Mouse (Mus musculus) megakaryocyte progenitor cell, adult 5-6 weeks (primary cell): ENCODE measurements around the gene Spsb2. TPM values are rescaled to one million over a fixed set of nuclear protein-coding genes. Genes with fewer than 3 reads are reported as not detected.
A peak's percentile ranks its signal among the peaks of the same experiment; 100 is the strongest.
"Not testable (repeated sequence)": the region's sequence is repeated elsewhere in the genome, so short reads cannot be mapped to it uniquely, and the experiment has no call there.

Experiments
- ATAC-seq: replicated peaks from 2 replicates; pipeline ENCODE4 v1.8.0; 2016; ENCODE audit warnings: mild to moderate bottlenecking, moderate TSS enrichment, inconsistent platforms; ENCODE audit not compliant: poor library complexity
- total RNA-seq, 2 experiments: library from RNA; stranded (forward) in 1 of 2; stranded (reverse) in 1 of 2; fragments of 157-497, 149-512 nt in 1 of 2; fragments of 200-1000 nt in 1 of 2; gene quantifications; 2 replicates each; pipeline versions ENCODE4 v1.2.3 to v1.2.4; 2015 to 2017

The Spsb2 gene
- total RNA-seq, 2 experiments from 2014 or later = 1.6 to 9.0 TPM

DNA sequence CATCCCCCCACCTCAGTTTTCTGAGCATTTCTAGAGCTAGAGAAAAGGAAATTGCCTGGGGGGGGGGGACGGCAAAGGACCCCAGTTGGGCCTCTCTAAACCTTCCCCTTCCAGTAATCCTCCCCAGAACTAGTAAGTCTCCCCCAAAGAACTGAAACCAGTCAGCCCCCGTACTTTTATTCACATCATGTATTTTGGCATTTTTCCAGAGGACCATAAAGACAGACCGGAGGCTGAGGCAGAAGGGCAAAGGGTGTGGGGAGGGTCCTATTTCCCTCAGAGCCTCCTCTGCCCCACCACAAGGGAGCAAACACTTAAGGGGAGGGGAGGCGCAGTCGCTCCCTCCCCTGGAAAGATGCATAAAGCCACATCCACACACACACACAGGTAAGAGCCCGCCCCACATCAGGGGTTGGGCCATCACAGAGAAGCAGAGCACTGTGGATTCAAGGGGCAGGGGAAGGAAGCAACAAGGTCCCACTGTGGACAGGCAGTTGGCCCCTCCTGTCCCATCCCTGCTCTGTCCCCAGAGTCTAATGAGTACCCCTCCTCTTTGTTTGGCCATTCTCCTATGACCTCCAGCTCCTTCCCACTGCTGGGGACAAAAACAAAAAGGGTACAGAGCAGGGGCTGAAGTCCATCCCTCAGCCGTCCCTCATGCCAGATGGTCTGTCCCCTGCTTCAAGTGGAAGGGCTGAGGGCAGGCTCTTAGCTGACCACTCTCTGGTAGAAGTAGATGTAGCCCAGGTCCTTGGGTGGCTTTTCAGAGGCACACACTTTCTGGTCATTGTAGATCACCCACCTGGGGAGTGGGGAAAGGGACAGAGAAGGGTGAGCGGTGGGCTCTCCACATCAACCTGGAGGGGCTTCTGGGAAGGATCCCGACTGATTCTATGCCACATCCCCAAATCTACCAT lies 6.7 kb downstream of the Spsb2 start:
- no peak for ATAC-seq

DNA sequence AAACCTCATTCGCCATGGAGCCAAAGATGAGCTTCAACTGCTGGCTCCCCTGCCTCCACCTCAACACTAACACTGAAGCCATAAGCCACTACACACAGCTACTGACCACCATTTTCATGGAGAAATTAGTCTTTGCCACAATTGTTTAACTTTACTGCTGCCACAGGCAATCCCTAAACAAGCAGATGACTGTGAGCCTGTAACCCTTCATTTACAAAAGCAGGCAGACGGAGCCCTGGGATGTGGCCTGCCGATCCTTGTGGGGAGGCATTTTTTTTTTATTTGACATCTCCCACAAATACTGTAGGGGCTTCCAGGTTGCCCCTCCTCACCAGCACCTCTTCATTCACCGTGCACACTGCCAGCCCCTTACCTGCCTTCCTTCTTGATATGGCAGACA lies 8.2 kb downstream of the Spsb2 start:
- no peak for ATAC-seq

DNA sequence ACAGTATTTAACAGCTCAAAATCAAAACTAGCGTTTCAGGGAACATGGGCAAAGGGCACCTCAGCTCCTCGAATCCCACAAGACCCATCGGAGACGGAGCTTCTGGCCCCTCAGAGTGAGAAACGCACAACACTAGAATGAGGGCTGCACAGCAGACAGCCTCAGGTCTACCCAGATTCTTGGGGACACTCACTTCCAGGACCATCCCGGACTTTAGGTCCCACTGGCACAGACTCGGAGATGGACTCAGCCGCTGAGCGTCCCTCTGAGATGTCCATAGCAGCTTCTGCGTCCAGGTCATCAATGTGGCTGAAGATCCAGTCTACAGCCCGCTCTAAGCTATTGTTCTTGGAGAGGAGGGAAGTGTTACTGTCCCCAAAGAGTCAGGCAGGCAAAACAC lies 8.7 kb downstream of the Spsb2 start:
- ATAC-seq = no peak

DNA sequence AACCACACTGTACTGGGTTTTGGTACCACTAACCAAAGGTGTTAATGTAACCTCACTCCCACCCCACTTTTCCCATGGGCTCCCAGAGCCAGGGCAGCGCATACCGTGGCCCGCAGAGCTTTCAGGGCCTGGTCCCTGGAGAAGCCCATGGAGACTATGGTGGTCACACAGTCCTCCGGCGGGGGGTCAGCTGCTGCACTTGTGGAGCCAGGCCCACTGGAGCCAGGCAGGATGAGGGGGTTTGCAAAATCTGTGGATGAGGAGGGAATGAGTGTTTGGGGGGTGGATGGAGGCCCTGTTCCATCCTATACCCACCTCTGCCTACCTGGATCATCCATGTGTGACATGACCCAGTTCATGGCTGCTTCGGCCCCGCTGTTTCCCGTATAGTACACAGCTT lies 9.1 kb downstream of the Spsb2 start:
- no peak for ATAC-seq

DNA sequence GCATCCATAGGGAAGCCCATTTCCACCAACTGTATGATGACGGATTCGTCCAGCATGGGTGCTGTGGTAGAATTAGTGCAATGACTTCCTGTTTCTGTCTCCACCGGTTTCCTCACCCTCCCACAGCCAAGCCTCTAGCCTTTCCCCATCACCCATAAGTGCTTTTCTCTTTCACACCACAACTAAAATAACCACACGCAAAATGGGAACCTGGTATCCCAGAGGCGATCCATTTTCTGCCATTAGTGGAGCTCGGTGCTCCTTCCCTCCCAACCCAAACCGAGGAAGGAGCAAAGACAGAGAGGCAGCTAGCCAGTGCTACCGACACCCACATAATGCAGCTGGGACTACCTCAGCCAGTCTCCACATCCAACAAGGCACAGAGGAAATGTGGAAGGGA lies 9.5 kb downstream of the Spsb2 start:
- ATAC-seq = peak; percentile 64

DNA sequence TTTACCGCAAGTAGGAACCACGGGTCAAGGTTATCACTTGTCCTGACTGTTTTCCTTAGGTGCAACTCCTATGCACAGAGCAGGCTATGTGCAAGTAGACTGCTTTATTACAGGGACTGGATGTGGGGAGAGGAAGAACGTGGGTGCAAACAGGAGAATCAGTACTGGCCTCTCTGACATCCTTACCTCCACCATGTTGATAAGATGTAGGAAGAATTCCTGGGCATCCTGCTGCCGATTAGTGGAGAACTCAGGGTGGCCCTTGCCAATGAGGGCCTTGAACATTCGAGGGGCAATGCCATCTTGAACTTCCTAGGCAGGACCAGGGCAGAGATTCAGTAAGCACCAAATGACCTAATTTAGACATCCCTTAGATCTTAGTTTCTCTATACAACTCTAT lies 12.4 kb downstream of the Spsb2 start:
- no peak for ATAC-seq

DNA sequence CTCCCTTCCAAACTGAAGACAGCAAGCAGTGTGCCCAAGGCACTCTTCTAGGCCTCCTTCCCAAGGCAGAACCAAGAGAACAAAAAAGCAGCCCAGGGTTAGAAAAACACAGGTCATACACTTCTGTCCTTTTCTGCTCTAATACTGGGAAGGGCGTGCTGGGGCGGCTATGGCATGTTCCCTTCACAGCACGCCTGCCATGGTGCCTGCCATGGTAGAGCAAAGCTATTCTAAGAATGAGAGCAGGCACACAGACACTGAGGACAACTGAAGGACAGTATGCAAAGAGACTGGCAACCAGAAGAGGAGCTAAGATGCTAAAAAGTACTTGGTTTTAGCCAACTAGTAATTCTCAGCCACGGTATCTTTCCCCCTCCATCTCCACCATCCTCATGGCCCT lies 13.6 kb downstream of the Spsb2 start:
- ATAC-seq = no peak

DNA sequence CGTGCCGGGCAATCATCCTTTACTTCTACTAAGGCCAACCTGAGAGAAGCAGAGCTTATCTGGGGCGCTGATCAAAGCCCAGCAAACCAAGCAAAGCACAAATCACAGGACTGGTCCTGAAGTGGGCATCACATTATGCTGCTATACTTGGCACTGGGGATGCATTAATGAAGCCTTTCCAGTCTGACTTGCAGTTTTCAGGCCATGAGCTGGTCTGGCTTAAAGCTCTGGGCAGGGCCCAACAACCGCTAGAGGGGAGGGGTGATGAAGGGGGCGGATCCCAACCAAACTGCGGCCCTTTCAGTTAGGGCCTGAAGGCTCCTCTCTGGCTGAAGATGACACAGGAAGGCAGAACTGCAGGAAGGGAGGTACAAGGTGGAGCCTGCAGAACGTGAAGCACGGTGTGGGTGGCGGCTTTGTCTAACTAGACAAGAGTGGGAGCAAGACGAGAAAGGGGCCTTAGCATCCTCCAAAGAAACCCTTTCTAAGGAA lies 19.7 kb downstream of the Spsb2 start:
- ATAC-seq = peak; percentile 32

DNA sequence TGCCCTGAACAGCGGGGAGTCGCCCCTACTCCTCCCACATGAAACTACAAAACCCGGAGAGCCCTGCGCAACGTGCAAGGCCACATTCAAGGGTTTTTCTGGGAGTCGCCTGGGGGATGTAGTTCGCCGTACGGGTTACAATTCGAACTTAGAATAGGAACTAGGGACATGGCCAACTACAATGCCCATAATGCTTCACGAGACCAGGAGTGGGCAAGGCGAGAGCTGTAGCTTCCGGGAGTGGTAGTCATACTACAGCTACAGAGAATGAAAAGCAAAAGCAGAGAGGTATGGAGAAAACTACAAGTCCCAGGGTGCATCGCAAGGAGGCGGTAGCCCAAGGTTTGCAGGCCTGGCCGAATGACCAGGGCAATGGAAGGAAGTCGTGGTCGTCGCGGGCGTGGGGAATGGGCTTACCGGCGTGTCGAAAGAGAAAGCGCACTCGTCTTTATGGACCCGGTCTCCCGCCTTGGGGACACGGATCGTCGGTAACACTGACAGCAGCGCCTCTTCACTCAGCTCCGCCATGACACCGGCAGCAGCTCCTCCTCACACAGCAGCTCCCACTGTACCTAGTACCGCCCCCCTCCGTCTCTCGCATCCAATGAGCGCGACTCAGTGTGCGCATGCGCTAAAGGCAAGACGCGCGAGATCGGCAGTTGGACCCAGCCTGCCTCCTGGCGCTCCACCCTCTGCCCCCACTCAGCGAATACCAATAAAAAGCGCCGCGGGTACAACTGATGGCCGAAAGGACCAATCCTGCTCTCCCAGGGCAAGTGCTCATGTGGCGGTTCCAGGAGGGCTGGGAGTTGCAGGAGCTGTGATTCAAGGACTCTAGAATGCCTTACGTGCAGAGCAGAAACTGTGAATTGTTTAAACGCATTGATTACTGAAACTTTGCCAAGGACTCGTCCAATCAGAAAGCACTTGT lies 20.7 kb downstream of the Spsb2 start, which contains the start of the genes Usp5 and Cdca3:
TSS of gene Usp5 (minus strand) at position 617 of the 931 bp plus-strand sequence.
TSS of gene Cdca3 (plus strand) at position 680 of the 931 bp plus-strand sequence.
- peak; percentile 74 for ATAC-seq

DNA sequence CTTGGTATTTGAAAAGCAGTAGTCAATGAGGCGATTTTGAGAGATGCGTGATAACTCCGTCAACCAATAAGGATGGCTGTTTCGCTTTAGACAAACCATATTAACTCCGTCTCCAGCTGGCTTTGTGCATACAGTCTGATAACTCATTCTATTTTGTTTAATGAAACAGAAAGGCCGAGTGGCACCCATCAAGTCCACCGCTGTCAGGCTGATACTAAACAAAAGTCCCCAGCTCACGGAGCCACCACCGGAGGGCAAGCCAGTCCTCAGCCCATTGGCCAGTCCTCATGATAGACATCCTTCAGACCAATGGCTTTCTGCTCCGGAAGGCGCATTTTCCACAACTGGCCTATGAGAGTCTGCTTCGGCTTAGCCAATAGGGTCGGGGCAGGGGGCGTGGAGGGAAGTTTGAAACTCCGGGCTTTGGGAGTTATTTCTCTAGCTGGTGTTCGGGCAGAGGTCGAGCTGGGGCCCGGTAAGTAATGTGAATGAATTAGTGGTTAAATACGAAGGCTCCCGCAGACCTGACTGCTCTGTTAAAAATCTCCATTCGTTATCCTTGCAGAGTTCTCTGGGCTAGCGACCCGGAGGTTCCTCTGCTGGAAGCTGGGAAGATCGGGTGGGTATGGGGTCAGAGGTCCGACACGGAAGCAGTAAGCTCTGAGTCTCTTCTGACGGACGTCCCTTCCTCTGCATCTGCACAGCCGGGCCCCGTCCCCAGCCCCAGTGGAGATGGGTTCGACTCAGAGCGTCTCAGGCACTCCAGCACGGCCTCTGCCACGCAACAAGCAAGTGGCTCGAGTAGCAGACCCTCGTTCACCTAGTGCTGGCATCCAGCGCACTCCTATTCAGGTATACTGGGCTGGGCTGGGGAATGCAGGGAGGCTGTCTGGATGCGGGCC lies 21.6 kb downstream of the Spsb2 start:
- peak; percentile 59 for ATAC-seq

DNA sequence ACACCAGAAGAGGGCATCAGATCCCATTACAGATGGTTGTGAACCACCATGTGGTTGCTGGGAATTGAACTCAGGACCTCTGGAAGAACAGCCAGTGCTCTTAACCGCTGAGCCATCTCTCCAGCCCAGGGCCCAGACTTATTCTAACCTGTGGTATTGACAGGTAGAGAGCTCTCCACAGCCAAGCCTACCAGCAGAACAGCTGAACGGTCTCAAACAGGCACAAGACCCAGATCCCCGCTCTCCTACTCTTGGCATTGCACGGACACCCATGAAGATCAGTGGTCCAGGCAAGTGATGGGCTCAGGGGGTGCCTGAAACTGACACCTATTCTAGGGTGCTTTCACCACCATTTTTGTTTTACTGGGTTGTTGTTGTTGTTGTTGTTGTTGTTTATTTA lies 22.7 kb downstream of the Spsb2 start:
- ATAC-seq = not testable (repeated sequence)

DNA sequence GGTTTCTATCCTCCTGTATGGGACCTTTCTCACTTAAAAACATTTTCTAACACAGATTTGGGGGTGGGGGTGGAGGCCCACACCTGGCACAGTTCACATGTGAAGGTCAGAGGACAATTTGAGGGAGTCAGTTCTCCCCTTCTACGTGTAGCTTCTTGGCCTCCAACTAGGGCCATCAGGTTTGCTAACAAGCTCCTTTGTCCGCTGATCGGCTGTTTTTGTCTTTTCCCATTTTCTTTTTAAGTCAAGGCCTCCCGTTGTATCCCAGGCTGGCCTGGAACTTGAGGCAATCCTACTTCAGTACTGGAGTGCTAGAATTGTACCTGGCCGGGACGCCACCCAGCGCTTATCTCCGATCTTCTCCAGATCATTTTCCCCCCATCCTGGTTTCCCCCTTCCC lies 23.2 kb downstream of the Spsb2 start:
- ATAC-seq = no peak

DNA sequence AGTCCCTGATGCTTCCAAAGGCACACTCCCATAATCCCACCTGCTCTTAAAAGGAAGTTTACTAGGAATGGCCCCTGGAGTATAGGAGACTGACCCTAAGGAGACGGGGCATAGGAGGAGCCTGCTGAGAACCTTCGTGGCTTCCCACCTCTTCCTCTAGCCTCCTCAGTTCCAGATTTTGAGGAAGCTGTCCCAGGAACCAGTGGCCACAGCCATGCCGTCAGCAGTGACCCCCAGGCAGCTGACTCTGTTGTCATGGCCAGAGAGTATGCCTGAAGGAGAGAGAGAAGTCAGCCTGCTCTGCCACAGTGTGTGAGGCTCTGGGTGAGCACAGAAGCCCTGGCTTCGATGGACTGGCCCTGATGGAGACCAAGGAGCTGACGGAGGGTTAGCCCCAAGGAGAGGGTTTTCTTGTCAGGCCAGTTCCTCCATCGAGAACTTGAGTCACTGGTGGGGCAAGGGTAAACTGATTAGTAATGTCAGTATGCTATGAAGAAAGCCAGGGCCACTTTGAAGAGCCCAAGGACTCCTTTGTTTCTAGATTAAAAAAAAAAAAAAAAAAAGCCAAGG lies 26.1 kb downstream of the Spsb2 start:
- ATAC-seq = no peak

DNA sequence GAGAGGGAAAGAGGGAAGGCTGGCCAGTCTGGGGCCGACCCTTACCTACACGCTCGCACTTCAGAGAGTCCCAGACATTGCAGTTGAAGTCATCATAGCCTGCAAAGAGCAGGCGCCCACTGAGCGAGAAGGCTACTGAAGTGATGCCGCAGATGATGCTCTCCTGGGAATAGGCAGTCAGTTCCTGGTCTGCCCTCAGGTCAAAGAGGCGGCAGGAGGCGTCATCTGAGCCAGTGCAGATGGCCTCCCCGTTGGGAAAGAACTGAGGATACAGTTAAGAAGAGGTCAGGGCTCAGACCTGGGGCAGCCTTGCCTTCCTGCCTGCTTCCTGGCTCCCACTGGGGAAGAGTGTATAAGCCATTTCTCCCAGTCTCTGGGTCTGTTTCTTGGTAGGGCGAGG lies 27.1 kb downstream of the Spsb2 start:
- ATAC-seq = no peak

DNA sequence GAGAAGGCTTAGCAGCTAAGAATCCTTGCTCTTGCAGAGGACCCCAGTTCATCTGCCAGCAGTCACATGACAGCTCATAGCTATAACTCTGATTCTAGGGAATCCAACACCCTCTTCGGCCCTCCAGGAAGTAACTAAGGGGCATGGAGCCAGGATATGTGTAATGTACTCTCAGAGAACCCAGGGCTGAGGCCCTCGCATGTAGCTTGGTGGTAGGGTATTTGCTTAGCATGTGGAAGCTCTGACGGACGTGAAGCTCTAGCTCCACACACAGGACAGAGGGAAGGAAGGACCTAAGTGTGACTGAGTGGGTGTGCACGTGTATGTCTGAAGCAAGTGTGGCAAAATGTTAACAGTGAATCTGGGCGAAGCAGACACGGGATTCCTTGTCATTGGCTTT lies 27.9 kb downstream of the Spsb2 start:
- ATAC-seq = no peak

DNA sequence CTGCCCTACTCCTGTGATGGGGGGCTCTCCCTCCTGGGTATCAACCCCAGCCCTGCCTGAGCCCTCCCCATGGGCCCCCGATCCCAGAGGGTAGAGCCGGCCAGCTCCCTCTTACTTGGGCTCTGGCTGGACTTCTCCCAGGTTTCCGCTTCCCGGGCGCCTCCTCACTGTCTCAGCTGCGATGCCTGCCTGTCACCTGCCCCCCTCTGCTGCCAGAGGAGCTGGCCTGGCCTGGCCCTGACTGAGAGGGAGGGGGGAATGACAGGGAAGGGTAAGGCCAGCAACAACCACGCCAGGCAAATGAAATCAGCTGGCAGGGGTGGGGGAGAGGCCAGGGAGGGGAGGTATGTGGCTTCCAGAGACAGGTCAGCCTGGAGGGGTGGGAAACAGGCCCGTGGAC lies 31.3 kb downstream of the Spsb2 start:
- no peak for ATAC-seq

DNA sequence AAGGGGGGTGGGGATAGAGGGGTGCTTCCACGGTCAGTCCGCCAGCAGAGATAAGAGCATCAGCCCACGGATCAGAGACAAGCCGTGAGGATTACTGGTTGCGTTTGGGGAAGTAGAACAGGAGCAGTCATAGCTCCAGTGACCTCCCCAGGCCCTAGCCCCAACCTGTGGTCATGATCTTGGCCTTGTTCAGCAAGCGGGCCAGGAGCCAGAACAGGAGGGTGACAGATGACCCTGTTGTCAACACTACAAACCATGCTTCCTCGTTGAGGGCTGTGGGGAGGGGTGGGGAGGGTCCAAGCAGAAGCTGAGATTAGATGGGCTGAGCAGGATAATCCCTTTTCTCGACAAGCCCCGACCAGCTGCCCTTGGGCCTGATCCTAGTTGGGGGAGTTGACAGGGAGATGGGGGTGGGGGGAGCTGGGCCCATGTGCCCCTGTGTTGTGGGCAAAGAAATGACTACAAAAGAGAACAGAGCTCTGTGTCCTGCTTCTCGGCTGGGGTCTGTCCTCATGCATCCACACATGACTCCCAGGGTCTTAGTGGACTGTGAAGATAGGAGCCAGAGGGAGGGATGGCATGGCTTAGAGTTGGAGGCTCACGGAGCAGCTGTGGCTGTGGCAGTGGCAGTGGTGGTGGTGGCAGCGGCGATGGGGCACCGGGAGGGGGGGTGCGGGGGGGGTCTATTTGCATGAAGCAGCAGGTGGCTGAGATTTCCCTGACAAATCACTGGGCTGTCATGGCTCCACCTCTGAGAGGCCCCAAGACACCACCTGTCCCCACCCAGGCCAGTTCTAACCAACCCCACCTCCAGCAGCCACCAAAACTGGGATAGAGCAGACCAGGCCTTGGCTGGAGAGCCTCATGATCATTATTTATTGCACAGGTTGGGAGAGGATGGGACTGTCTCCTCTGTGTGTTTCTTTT lies 32.0 kb downstream of the Spsb2 start, which contains the start of gene Gnb3:
TSS of gene Gnb3 (minus strand) at position 35 of the 927 bp plus-strand sequence.
- peak; percentile 62 for ATAC-seq

DNA sequence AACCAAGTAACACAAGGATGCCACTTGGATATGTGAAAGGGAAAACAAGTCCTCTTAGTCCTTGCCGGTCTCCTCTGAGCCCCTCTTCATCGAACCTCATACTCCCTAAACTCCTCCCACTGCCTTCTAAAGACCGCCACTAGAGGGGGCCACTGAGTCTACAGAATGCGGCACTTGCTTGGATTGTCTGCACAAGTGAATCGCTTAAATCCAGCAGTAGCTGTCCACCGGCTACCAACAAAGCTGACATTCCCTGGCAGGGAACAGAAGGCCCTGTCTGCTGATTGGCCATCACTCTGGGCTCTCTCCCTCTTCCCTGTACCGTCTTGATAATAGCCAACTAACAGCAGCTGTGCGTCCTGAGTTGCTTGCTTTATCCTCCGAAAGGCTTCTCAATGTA lies 38.8 kb downstream of the Spsb2 start:
- ATAC-seq = peak; percentile 98

DNA sequence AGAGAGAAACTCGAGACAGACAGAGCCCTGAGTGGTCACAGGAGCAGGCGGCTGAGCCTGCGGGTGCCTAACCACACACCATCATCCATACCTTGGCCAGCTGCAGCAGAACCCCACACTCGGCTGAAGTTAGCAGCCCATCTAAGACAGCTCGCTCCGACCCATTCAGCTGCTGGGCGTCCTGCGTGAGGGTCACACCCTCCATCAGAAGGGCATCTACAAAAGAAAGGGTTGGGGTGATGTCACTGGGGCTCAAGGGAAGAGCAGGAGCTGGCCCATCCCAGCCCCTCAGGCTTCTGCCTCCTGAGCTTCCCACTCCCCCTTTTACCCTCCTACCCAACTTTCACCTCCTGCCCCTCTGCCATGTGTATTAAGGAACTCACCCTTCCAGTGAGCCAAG lies 42.1 kb downstream of the Spsb2 start:
- no peak for ATAC-seq
